Mouse (Mus musculus): ENCODE data around the gene Map3k19. TPM values are rescaled to one million over a fixed set of nuclear protein-coding genes. Genes with fewer than 3 reads are reported as not detected.

The Map3k19 gene
- total and polyA plus RNA-seq, 2 experiments from 2014 or later = 0.98 to 3.9 TPM

GRCm38 (mm10) chr1:127773198-127773802, 81.5 kb downstream of the Map3k19 start:
- H3K4me2 ChIP-seq (ENCODE audit: low read depth, low read length, poor library complexity, severe bottlenecking) = peak overlapping the region; percentile 58
- ATAC-seq (ENCODE audit: low FRiP score) (peak; percentile 29; the same call in 1 of the 2 replicates), DNase-seq (ENCODE audit: low spot score) (peak; percentile 6)
- WGBS = under 1% methylated on average over 14 of the region's 14 CpGs
- no peaks in the 10 kb centered on the region; the same call in 1 of the 2 replicates for H3K4me1 ChIP-seq (ENCODE audit: insufficient read depth, low read length)
- peak overlapping the region; percentile 79 for H3K27ac ChIP-seq (ENCODE audit: low read depth, low read length)
- H3K27me3 ChIP-seq (ENCODE audit: insufficient read depth, low read length) = no peaks in the 10 kb centered on the region
- peak overlapping the region; percentile 89 for H3K4me3 ChIP-seq (ENCODE audit: low read depth, low read length)
- TF ChIP-seq CTCF (IDR thresholded peaks at IDR 0.05) = no peak
- no peaks in the 10 kb centered on the region for H3K36me3 ChIP-seq (ENCODE audit: insufficient read depth, low read length)
- H3K9me3 ChIP-seq (ENCODE audit: low read length) = no peaks in the 10 kb centered on the region
- peak overlapping the region; percentile 63 for H3K9ac ChIP-seq (replicated peaks; ENCODE audit: low read length, poor library complexity, severe bottlenecking)

GRCm38 (mm10) chr1:127766741-127767140, 88.1 kb downstream of the Map3k19 start:
- ATAC-seq (ENCODE audit: low FRiP score) = no peak
- Histone ChIP-seq H3K9ac (replicated peaks; ENCODE audit: low read length, poor library complexity, severe bottlenecking) (no peak overlapping the region), H3K4me2 (ENCODE audit: low read depth, low read length, poor library complexity, severe bottlenecking) (no peak overlapping the region), H3K27me3 (ENCODE audit: insufficient read depth, low read length) (no peaks in the 10 kb centered on the region), H3K27ac (ENCODE audit: low read depth, low read length) (no peak overlapping the region), H3K36me3 (ENCODE audit: insufficient read depth, low read length) (no peaks in the 10 kb centered on the region), H3K4me1 (ENCODE audit: insufficient read depth, low read length) (no peaks in the 10 kb centered on the region), H3K4me3 (ENCODE audit: low read depth, low read length) (no peak overlapping the region), H3K9me3 (ENCODE audit: low read length) (no peaks in the 10 kb centered on the region)
- DNase-seq (ENCODE audit: low spot score) = no peak
- WGBS = 84% methylated on average over 2 of the region's 2 CpGs
- TF ChIP-seq CTCF (IDR thresholded peaks at IDR 0.05) = no peak

DNA sequence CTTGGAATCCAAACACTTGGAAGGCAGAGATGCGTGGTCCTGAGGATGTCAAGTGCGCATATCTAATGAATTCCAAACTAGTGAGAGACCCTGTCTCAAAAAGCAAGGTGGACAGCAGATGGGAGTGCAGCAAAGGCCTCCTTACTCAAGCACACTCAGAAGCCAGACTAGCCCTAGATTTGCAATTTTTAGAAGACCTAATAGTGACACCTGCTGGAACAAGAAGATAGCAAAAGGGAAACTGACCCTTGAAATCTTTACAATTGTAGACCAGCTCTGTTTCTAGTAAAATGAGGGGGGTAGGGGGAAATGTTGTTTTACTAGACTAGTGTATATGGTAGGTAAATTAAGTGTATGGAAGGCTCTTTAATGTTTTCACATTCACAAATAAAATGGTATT, 89.4 kb downstream of the Map3k19 start:
- no peak for ATAC-seq (ENCODE audit: low FRiP score)
- Histone ChIP-seq H3K4me3 (ENCODE audit: low read depth, low read length) (no peak overlapping the region), H3K27ac (ENCODE audit: low read depth, low read length) (no peak overlapping the region), H3K27me3 (ENCODE audit: insufficient read depth, low read length) (no peaks in the 10 kb centered on the region), H3K9ac (replicated peaks; ENCODE audit: low read length, poor library complexity, severe bottlenecking) (no peak overlapping the region), H3K9me3 (ENCODE audit: low read length) (no peaks in the 10 kb centered on the region), H3K4me2 (ENCODE audit: low read depth, low read length, poor library complexity, severe bottlenecking) (no peak overlapping the region), H3K4me1 (ENCODE audit: insufficient read depth, low read length) (no peaks in the 10 kb centered on the region), H3K36me3 (ENCODE audit: insufficient read depth, low read length) (no peaks in the 10 kb centered on the region)
- peak; percentile 78 for TF ChIP-seq CTCF (IDR thresholded peaks at IDR 0.05)
- peak; percentile 53 for DNase-seq (ENCODE audit: low spot score)
- 61% methylated on average over 2 of the region's 2 CpGs for WGBS

Other genes with a start within 250 kb of the Map3k19 start
- gene Tmem163, start 175.5 kb downstream of the Map3k19 start, total RNA-seq (2014; rRNA removed) = 80.5 and 91.4 TPM in 2 replicates
- 78.2 and 80.9 TPM in 2 replicates for gene Tmem163, start 175.5 kb downstream of the Map3k19 start, polyA plus RNA-seq (2015; fragmentation: Nextera tagmentation; extraction: Ambion mirVana)
- not detected in 2 replicates for gene Acmsd, start 125.6 kb downstream of the Map3k19 start, total RNA-seq (2014; rRNA removed)
- gene Acmsd, start 125.6 kb downstream of the Map3k19 start, polyA plus RNA-seq (2015; fragmentation: Nextera tagmentation; extraction: Ambion mirVana) = 0.16 TPM in 1 of 2 replicates, not detected in the other
- 30.3 and 45.9 TPM in 2 replicates for gene Ccnt2, start 80.9 kb downstream of the Map3k19 start, total RNA-seq (2014; rRNA removed)
- 26.2 and 31.0 TPM in 2 replicates for gene Ccnt2, start 80.9 kb downstream of the Map3k19 start, polyA plus RNA-seq (2015; fragmentation: Nextera tagmentation; extraction: Ambion mirVana)
- gene Rab3gap1, start 13.7 kb upstream of the Map3k19 start, total RNA-seq (2014; rRNA removed) = 29.5 and 34.9 TPM in 2 replicates
- 16.7 and 17.3 TPM in 2 replicates for gene Rab3gap1, start 13.7 kb upstream of the Map3k19 start, polyA plus RNA-seq (2015; fragmentation: Nextera tagmentation; extraction: Ambion mirVana)
- 4.2 and 6.8 TPM in 2 replicates for gene Zranb3, start 248.0 kb upstream of the Map3k19 start, total RNA-seq (2014; rRNA removed)
- 2.3 and 2.9 TPM in 2 replicates for gene Zranb3, start 248.0 kb upstream of the Map3k19 start, polyA plus RNA-seq (2015; fragmentation: Nextera tagmentation; extraction: Ambion mirVana)
- gene R3hdm1, start 248.3 kb upstream of the Map3k19 start, total RNA-seq (2014; rRNA removed) = 57.1 and 77.9 TPM in 2 replicates
- gene R3hdm1, start 248.3 kb upstream of the Map3k19 start, polyA plus RNA-seq (2015; fragmentation: Nextera tagmentation; extraction: Ambion mirVana) = 74.9 and 104 TPM in 2 replicates